23 mouse cellular contexts compared by ENCODE assay signal in the genomic region with DNA sequence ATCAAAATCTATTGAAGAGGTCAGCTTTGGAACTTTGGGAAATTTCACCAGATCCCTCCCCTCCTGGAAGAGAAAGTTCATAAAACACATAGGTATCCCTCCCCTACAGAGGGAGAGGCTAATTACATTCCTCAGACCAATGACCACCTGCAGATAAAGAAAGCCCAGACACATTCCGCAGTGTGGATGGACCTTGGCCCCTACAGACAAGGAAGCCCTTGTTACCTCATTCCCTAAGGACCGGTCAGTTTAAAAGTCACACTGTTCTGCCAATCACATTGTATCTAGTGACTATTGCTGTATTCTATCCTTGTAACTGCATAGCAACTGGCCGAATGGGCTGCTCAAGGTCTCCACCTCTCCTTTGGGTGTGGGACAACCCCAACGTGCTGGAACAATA.
"Had no signal": no experiment of that assay in that cellular context is flagged by ENCODE, and none has a peak within 500 bp of the region (broad histone marks: within the 10 kb centered on the region; RNA-seq: fewer than 3 reads in every experiment).

No protein-coding gene starts in this region.

- H3K4me1 ChIP-seq: liver, embryonic 15.5 days; lung, embryonic 15.5 days; megakaryocyte, embryonic 14.5 days; midbrain, embryonic 10.5 days; midbrain, embryonic 13.5 days; neural tube, embryonic 13.5 days; neural tube, embryonic 15.5 days had no signal

- H3K36me3 ChIP-seq: liver, embryonic 15.5 days; lung, embryonic 15.5 days; midbrain, embryonic 10.5 days; midbrain, embryonic 13.5 days; neural tube, embryonic 13.5 days; neural tube, embryonic 15.5 days had no signal

- H3K27me3 ChIP-seq: liver, embryonic 15.5 days; lung, embryonic 15.5 days; megakaryocyte, embryonic 14.5 days; midbrain, embryonic 13.5 days; neural tube, embryonic 13.5 days; neural tube, embryonic 15.5 days had no signal

- ATAC-seq: liver, postnatal 0 days; lung, postnatal 0 days; midbrain, embryonic 13.5 days; midbrain, embryonic 16.5 days had no signal

- H3K4me3 ChIP-seq: liver, embryonic 15.5 days; lung, embryonic 15.5 days; megakaryocyte, embryonic 14.5 days; midbrain, embryonic 10.5 days; midbrain, embryonic 13.5 days; myocyte; neural tube, embryonic 13.5 days; neural tube, embryonic 15.5 days had no signal

- H3K27ac ChIP-seq: liver, embryonic 15.5 days; lung, embryonic 15.5 days; macrophage; midbrain, embryonic 10.5 days; midbrain, embryonic 13.5 days; neural tube, embryonic 13.5 days; neural tube, embryonic 15.5 days had no signal

- H3K9me3 ChIP-seq: liver, embryonic 15.5 days; lung, embryonic 15.5 days; megakaryocyte, embryonic 14.5 days; midbrain, embryonic 10.5 days; midbrain, embryonic 13.5 days; neural tube, embryonic 13.5 days; neural tube, embryonic 15.5 days had no signal

- H3K9ac ChIP-seq: liver, embryonic 15.5 days; liver, postnatal 0 days; lung, embryonic 15.5 days; midbrain, embryonic 13.5 days; neural tube, embryonic 13.5 days; neural tube, embryonic 15.5 days had no signal

- DNase-seq: liver, postnatal 0 days; lung, adult 2 months; lung, postnatal 14 days; lung, postnatal 36 days; retina, postnatal 1 day; right cerebral cortex, adult 18-20 months; right cerebral cortex, postnatal 25 days; right cerebral cortex, postnatal 4 days; spleen, adult 18-20 months; thymus, adult 2 months; thymus, postnatal 25 days; thymus, postnatal 4 days had no signal

- H3K4me2 ChIP-seq: liver, embryonic 15.5 days; lung, embryonic 15.5 days; midbrain, embryonic 13.5 days; neural tube, embryonic 13.5 days; neural tube, embryonic 15.5 days had no signal
